Mouse (Mus musculus) forebrain, embryonic 14.5 days (tissue): ENCODE measurements at regions not wholly inside any gene's neighbourhood (a gene's known extent, or its start where the extent isn't known, plus 50 kb on each side); places are given as distances from the start of the nearest gene placed in this dataset.

ENCODE experiments used
- ATAC-seq: fragments of 200-750 bp; cut with Nextera tagmentation; 2 replicates; pipeline ENCODE4 v1.8.0; 2017; ENCODE audit warnings: mild to moderate bottlenecking, moderate library complexity
- DNase-seq: peaks from one replicate; pipeline ENCODE4 v3.0.0-alpha.2; 2015; ENCODE audit warnings: low spot score
- H3K27ac ChIP-seq: fragments of 300-500 bp; sonication (generic); 2 replicates; pipeline ENCODE4 v1.5.1; 2014; ENCODE audit warnings: low read depth, mild to moderate bottlenecking, control low read depth, low read length, moderate library complexity
- H3K27me3 ChIP-seq: fragments of 300-500 bp; sonication (generic); replicated peaks from 2 replicates; pipeline ENCODE4 v1.6.1; 2014; ENCODE audit warnings: low read length, control low read depth, mixed read lengths; ENCODE audit not compliant: control insufficient read depth, insufficient read depth
- H3K36me3 ChIP-seq: fragments of 300-500 bp; sonication (generic); 2 replicates; pipeline ENCODE4 v1.6.1; 2014; ENCODE audit warnings: low read length, control low read depth; ENCODE audit not compliant: control insufficient read depth, insufficient read depth
- H3K4me1 ChIP-seq: fragments of 300-500 bp; sonication (generic); 2 replicates; pipeline ENCODE4 v1.6.1; 2014; ENCODE audit warnings: antibody characterized with exemption, low read length, control low read depth; ENCODE audit not compliant: control insufficient read depth, insufficient read depth
- H3K4me2 ChIP-seq: fragments of 300-500 bp; sonication (generic); 2 replicates; pipeline ENCODE4 v1.6.1; 2014; ENCODE audit warnings: mild to moderate bottlenecking, control low read depth, low read length
- H3K4me3 ChIP-seq: fragments of 300-500 bp; sonication (generic); 2 replicates; pipeline ENCODE4 v1.5.1; 2014; ENCODE audit warnings: low read depth, low read length, control low read depth
- H3K9ac ChIP-seq: fragments of 300-500 bp; sonication (generic); 2 replicates; pipeline ENCODE4 v1.6.1; 2014; ENCODE audit warnings: mild to moderate bottlenecking, low read length, control low read depth, moderate library complexity
- H3K9me3 ChIP-seq: fragments of 300-500 bp; sonication (generic); replicated peaks from 2 replicates; pipeline ENCODE4 v1.6.1; 2016; ENCODE audit warnings: low read length, control low read depth, mixed read lengths; ENCODE audit not compliant: control insufficient read depth
- WGBS: fragments of 180-500 bp; shearing (Covaris S2); extraction: QIAGEN DNeasy Blood & Tissue Kit; methylation state at CpG from one replicate; pipeline ENCODE4 v1.1.7; 2014; 5-methylcytosine and 5-hydroxymethylcytosine counted together

- H3K4me2 ChIP-seq: no peak overlapping the region
- no peak for DNase-seq
- no peaks in the 10 kb centered on the region for H3K4me1 ChIP-seq
- H3K36me3 ChIP-seq: no peaks in the 10 kb centered on the region
- no peak overlapping the region for H3K4me3 ChIP-seq
- H3K27me3 ChIP-seq: no peaks in the 10 kb centered on the region
- no peak overlapping the region for H3K9ac ChIP-seq
- H3K9me3 ChIP-seq: no peaks in the 10 kb centered on the region
- ATAC-seq: no peak
- no peak overlapping the region for H3K27ac ChIP-seq
- 67% methylated on average over 3 of the region's 3 CpGs for WGBS
These were observed 81.4 kb upstream of the Hand1 start for GRCm38 (mm10) chr11:57913801-57914560.

- DNase-seq (no peak), ATAC-seq (no peak)
- no peaks in the 10 kb centered on the region for H3K36me3 ChIP-seq
- H3K4me2 ChIP-seq: no peak overlapping the region
- H3K27ac ChIP-seq: no peak overlapping the region
- H3K27me3 ChIP-seq: no peaks in the 10 kb centered on the region
- H3K4me1 ChIP-seq: no peaks in the 10 kb centered on the region
- H3K4me3 ChIP-seq: no peak overlapping the region
- H3K9me3 ChIP-seq: no peaks in the 10 kb centered on the region
- no peak overlapping the region for H3K9ac ChIP-seq
- 58% methylated on average over 14 of the region's 14 CpGs for WGBS
These were observed 80.5 kb upstream of the Hand1 start for GRCm38 (mm10) chr11:57913020-57913699.

- Histone ChIP-seq H3K27ac (no peak overlapping the region), H3K27me3 (no peaks in the 10 kb centered on the region), H3K4me3 (no peak overlapping the region), H3K4me1 (no peaks in the 10 kb centered on the region), H3K36me3 (no peaks in the 10 kb centered on the region), H3K9ac (no peak overlapping the region), H3K4me2 (no peak overlapping the region), H3K9me3 (no peaks in the 10 kb centered on the region)
- DNase-seq (no peak), ATAC-seq (no peak)
- 61% methylated on average over 10 of the region's 10 CpGs for WGBS
These were observed 79.2 kb upstream of the Hand1 start for GRCm38 (mm10) chr11:57911698-57912283.

- no peak overlapping the region for H3K9ac ChIP-seq
- H3K27ac ChIP-seq: no peak overlapping the region
- H3K4me3 ChIP-seq: no peak overlapping the region
- H3K4me2 ChIP-seq: no peak overlapping the region
- no peaks in the 10 kb centered on the region for H3K27me3 ChIP-seq
- no peaks in the 10 kb centered on the region for H3K36me3 ChIP-seq
- 84% methylated on average over 9 of the region's 9 CpGs for WGBS
- H3K4me1 ChIP-seq: no peaks in the 10 kb centered on the region
- no peaks in the 10 kb centered on the region for H3K9me3 ChIP-seq
- ATAC-seq (no peak), DNase-seq (no peak)
These were observed 71.6 kb upstream of the Hand1 start for GRCm38 (mm10) chr11:57904216-57904615.

- Histone ChIP-seq H3K9ac (no peak overlapping the region), H3K27me3 (no peaks in the 10 kb centered on the region), H3K9me3 (no peaks in the 10 kb centered on the region), H3K27ac (no peak overlapping the region), H3K36me3 (no peaks in the 10 kb centered on the region), H3K4me1 (no peaks in the 10 kb centered on the region), H3K4me3 (no peak overlapping the region), H3K4me2 (no peak overlapping the region)
- ATAC-seq: no peak
- no peak for DNase-seq
- WGBS: 80% methylated on average over 4 of the region's 4 CpGs
These were observed 66.7 kb upstream of the Hand1 start for GRCm38 (mm10) chr11:57899335-57899734.

- 36% methylated on average over 1 of the region's 1 CpGs for WGBS
- Histone ChIP-seq H3K27ac (no peak overlapping the region), H3K36me3 (no peaks in the 10 kb centered on the region), H3K4me3 (no peak overlapping the region), H3K9ac (no peak overlapping the region), H3K4me2 (no peak overlapping the region), H3K27me3 (no peaks in the 10 kb centered on the region), H3K9me3 (no peaks in the 10 kb centered on the region), H3K4me1 (no peaks in the 10 kb centered on the region)
- no peak for ATAC-seq
- no peak for DNase-seq
These were observed 62.9 kb upstream of the Hand1 start for GRCm38 (mm10) chr11:57895497-57895896.

- ATAC-seq (no peak), DNase-seq (no peak)
- Histone ChIP-seq H3K27me3 (no peaks in the 10 kb centered on the region), H3K4me3 (no peak overlapping the region), H3K9ac (no peak overlapping the region), H3K4me2 (no peak overlapping the region), H3K9me3 (no peaks in the 10 kb centered on the region), H3K36me3 (no peaks in the 10 kb centered on the region), H3K4me1 (no peaks in the 10 kb centered on the region), H3K27ac (no peak overlapping the region)
- 74% methylated on average over 15 of the region's 15 CpGs for WGBS
These were observed 50.4 kb upstream of the Hand1 start for GRCm38 (mm10) chr11:57882736-57883635.
